Mouse (Mus musculus): ENCODE measurements at regions not wholly inside any gene's neighbourhood (a gene's known extent, or its start where the extent isn't known, plus 50 kb on each side); places are given as distances from the start of the nearest gene placed in this dataset.
A peak's percentile ranks its signal among the peaks of the same experiment; 100 is the strongest.

GRCm38 (mm10) chr10:24357636-24358035, 134.3 kb downstream of the Moxd1 start:
- DNase-seq, result no peak

- DNase-seq, result no peak
These were observed 138.1 kb downstream of the Moxd1 start for GRCm38 (mm10) chr10:24361424-24361823.

GRCm38 (mm10) chr10:24365369-24365768, 142.1 kb downstream of the Moxd1 start:
- no peak for DNase-seq

- no peak for DNase-seq
These were observed 143.7 kb downstream of the Moxd1 start for GRCm38 (mm10) chr10:24367010-24367409.

GRCm38 (mm10) chr10:24373957-24374356, 150.6 kb downstream of the Moxd1 start:
- no peak for DNase-seq

- DNase-seq, result no peak
These were observed 156.0 kb downstream of the Moxd1 start for GRCm38 (mm10) chr10:24379291-24379690.

- DNase-seq, result no peak
These were observed 157.4 kb downstream of the Moxd1 start for GRCm38 (mm10) chr10:24380478-24381273.

GRCm38 (mm10) chr10:24381917-24382316, 158.6 kb downstream of the Moxd1 start:
- DNase-seq, result peak; percentile 56

GRCm38 (mm10) chr10:24384061-24384460, 160.7 kb downstream of the Moxd1 start:
- DNase-seq, result no peak

GRCm38 (mm10) chr10:24388229-24388628, 164.9 kb downstream of the Moxd1 start:
- no peak for DNase-seq

GRCm38 (mm10) chr10:24391039-24391438, 167.7 kb downstream of the Moxd1 start:
- DNase-seq, result no peak

GRCm38 (mm10) chr10:24392066-24392465, 168.7 kb downstream of the Moxd1 start:
- DNase-seq, result no peak

GRCm38 (mm10) chr10:24395999-24396784, 172.9 kb downstream of the Moxd1 start:
- DNase-seq, result peak; percentile 33

- no peak for DNase-seq
These were observed 173.8 kb downstream of the Moxd1 start for GRCm38 (mm10) chr10:24397125-24397524.

GRCm38 (mm10) chr10:24404851-24405250, 181.5 kb downstream of the Moxd1 start:
- no peak for DNase-seq

- no peak for DNase-seq
These were observed 183.6 kb downstream of the Moxd1 start for GRCm38 (mm10) chr10:24406953-24407352.

- no peak for DNase-seq
These were observed 184.3 kb downstream of the Moxd1 start for GRCm38 (mm10) chr10:24407411-24408227.

- no peak for DNase-seq
These were observed 185.3 kb upstream of the Ccn2 start for GRCm38 (mm10) chr10:24409976-24410375.

GRCm38 (mm10) chr10:24410885-24411284, 184.4 kb upstream of the Ccn2 start:
- no peak for DNase-seq

- DNase-seq, result no peak
These were observed 172.6 kb upstream of the Ccn2 start for GRCm38 (mm10) chr10:24422498-24423160.

- no peak for DNase-seq
These were observed 161.4 kb upstream of the Ccn2 start for GRCm38 (mm10) chr10:24433737-24434367.

- no peak for DNase-seq
These were observed 158.1 kb upstream of the Ccn2 start for GRCm38 (mm10) chr10:24437177-24437576.

Data from gastrocnemius, postnatal 10 days (tissue).